Mouse (Mus musculus): ENCODE results near the gene Pax5.

Gene Pax5

DNA sequence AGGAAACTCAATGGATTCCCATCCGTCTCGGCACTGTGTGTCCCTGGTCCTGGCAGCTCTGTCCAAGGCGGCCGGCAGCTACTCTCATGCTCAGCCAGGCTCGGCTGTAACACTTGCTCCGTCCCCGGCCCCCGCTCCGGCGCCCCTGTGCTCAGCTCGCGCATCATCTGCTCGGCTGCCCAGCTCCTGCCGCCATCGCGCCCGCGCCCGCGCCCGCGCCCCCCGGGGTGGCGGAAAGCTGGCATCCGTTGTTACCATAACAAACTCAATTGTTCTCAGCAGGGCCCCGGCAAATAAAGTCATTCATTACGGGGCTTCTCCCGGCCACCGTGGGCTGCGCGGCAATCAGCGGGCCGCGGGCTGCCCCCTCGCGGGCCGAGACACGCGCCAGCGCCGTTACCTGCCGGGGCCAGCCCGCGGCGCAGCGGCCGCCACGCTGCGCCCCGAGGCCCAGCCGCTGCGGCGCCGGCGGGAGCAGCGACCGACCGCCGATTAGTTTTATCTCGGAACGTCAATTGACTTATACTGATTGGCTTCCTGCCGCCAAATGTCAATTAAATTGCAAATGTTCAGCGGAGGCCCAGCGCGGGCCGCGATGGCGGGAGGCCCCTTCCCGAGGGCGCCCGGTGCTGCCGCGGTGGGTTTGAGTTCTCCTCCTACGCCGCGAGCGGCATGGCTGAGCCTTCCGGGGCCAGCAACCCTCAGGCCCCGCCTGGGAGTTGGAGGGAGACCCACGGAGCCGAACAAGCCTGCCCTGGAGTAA, 46.1 kb downstream of the Pax5 start:
- no peak for DNase-seq

DNA sequence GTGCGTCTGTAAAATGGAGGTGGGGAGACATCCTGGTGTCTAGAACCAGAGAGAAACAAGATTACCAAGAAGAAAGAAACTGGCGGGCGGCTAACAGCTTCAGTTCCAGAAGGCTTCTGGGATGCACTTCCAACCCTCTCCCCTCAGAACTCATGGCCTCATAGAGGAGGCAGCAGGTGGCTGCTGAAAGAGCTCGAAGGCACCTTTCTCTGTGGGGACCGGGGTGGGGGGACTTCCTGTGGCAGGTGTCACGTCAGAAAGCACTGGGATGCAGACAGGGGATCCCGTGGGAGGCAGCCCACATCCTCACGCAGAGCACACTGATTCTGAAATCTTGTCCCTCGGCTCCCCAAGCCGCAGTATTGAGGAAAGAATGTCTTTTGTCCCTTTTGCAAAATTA, 46.8 kb downstream of the Pax5 start:
- DNase-seq: no peak

DNA sequence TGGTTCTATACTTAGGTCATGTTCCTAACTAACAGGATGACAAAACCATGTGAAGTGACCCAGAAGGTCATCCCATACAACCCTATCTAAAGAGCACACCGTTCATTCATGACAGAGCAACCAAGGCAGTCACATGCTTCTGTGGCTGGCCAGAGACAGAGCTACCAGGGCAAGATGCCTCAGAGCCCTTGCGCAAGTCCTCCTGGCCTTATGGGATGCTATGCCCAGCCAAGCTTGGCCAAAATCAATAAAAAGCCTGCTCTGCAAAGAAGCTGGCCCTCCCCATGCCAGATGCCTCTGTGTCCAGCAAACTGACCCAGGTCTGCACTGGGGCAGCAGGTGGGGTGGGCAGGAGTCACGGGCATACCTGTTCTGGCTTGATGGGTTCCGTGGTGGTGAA, 65.1 kb downstream of the Pax5 start:
- no peak for DNase-seq

DNA sequence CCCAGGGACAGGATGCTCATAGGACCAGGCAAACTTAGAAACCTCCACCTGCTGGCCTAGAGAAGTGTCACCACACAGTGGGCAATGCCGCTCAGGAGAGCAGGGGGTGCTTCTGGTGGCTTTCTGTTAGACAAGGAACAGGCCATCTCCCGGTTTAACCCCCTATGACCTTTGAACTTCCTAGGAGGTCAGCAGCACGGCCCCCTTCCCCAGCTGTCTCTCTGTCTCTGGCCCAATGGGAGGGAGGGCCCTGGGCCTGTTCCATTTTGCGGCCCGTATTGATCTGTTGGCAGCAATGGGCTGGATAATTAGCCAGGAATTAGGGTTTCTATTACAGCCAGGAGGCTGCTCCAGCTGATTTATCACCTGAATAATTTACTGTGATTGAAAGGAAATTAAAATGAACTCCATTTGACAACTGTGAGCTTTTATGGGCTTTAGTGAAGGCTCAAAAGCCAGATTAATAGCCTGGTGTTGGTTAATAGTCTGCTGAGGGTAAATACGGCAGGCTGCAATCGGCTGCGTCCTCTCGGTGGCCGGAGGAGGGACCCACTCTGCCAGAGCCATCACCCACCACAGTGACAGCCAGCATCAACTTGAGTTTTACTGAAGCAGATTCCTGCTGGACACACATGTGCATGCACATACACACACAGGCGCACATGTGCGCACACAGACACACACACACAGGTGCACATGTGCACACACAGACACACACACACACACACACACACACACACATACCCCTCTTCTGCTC, 68.3 kb downstream of the Pax5 start:
- no peak for DNase-seq

DNA sequence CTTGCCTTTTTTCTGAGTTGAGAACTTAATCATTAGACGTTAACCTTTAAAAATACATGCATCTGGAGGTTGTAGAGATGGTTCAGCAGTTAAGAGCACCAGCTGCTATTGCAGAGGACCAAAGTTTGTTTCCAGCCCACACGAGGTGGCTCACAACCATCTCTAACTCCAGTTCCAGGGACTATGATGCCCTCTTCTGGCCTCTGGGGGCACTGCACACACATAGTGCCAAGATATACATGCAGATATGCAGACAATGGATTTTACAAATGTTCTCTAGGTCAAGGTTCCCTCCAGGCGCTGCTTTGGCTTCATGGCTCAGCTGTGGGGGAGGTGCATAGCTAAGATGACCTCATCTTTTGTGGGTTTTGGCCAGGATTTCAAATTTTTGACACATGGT, 74.7 kb downstream of the Pax5 start:
- DNase-seq: no peak

DNA sequence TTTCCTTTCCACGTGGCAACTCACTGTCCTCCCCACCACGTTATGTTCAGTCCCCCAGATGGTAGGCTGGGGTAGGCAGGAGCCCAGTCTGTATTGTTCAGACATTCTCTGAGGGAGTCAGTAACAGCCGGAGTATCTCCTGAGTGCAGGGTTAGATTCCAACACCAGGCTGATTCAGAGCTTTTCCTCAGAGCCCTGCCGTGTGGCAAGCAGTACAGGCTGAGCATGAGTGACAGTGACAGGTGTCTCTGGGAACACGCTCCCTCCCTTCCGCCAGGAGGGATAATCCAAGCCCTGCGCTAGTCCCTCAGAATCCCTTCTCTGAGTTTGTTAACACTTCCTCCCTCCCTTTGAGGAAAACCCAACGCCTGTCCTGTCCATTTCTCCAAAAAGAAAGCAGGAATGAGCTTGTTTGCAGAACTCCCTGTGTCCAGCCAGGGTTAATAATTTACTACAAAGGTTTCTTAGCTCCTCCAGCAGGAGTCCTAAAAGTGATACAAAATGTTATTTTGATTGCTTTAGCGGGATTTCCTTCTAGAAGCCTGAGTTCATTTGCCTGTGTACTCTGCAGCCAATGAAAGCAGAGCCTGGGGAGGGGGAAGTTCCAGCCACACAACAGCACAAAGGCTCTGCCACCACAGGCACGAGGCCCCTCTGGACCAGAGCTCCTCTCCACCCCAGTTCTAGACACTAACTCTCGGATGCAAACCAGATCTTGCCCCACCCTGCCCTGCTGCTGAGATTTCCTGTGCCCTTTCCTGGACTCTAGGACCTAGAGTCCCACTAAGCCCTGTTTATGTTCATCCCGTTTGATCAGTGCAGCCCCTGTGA, 76.4 kb downstream of the Pax5 start:
- DNase-seq: no peak

DNA sequence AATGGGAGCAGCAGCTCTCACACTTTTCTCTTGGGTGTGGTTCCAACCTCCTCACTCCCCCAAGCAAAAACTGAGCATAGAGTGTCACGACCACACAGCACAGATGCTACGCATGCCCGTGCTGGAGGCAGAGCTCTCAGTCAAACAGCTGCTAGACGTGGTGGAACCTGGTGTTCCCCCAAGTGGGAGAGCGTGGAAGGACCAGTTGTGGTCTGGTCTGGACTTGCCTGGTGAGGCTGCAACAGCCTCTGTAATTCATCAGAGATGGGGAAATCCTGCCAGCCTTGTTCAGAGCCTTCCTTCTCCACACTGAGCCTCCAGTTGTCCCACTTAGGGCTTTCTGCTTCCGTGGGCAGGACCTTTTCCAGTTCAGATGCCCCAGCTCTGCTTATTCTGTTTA, 80.2 kb downstream of the Pax5 start:
- no peak for DNase-seq

DNA sequence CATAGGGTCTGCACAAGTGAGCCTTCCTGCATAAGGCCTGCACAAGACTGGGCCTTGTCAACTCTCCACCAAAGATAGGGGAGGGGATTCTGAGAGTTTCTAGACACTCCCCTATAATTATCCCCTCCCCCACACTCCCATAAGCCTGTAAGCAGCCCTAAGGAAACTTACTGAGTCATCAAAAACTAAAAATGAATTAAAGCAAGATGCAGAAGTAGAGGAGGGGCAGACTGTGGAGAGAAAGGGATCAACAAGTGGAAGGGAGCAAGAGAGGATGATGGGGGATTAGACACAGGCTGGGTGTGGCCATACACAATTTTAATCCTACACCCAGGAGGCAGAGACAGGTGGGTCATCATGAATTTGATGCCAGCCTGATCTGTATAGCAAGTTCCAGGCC, 82.4 kb downstream of the Pax5 start:
- DNase-seq: no peak

DNA sequence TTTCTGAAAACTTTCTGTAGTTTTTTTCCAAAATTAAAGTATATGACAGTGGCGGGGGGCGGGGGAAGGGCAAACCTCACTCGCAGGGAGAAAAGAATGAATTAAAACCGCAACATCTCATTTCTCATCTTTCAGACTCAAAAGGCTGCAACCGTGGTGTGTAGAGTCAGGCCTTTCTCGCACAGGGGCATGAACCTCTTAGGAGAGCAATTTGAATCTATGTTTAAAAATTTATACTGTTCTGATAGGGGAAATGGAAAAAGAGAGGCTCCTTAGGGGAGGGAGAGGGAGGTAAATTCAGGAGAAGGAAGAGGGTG, 85.2 kb downstream of the Pax5 start:
- DNase-seq: no peak

DNA sequence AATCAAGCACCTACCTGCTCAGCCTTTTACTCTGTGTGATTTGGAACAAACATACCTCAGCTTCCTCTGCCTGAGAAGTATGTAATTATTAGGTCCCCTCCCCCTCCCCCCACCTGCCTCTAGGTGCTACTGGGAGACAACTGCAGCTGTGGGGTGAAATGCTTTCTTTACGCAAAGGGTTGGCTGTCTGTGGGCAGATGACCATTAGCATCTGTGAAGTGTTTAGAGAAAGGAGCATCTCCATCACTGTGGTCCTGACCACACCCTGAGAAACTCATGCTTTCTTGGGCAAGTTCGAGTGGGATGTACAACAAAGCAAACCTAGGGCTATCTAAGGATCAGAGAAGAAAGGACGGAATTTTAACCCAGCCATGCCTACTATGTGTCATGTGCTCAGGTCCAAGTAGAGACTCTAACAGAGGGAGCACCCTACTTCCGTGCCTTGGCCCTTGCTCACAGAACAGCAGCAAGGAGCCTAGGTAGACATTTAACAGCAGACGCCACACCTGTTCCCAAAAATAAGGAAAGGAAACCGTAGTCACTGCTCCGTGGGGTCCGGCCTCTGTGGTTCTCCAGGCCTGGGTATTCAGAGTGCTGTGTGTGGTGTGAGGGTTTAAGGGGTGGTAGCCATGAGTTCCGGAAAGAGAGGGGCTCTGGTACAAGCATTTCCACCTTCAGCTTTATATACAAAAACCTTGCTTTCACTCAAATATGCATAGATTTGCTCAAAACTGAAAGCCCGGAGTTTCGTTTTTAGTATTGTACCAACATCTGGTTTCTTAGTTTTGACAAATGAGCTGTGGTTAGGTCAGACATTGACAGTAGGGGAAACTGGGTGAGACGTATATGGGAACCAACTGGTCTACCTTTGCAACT, 85.8 kb downstream of the Pax5 start:
- DNase-seq: no peak

DNA sequence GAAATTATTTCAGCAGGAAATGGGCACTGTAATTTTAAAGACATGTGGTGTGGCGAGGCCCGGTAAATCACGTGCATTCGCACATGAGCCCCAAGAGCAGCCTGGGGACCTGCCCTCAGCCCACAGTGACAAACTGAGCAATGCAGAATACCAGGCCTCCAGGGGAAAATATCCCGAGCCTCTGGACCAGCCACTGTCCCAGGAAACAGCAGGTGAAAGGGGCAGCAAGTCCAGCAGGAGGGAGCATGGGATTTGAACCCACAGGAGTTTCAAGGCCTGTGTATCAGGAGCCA, 86.9 kb downstream of the Pax5 start:
- no peak for DNase-seq

DNA sequence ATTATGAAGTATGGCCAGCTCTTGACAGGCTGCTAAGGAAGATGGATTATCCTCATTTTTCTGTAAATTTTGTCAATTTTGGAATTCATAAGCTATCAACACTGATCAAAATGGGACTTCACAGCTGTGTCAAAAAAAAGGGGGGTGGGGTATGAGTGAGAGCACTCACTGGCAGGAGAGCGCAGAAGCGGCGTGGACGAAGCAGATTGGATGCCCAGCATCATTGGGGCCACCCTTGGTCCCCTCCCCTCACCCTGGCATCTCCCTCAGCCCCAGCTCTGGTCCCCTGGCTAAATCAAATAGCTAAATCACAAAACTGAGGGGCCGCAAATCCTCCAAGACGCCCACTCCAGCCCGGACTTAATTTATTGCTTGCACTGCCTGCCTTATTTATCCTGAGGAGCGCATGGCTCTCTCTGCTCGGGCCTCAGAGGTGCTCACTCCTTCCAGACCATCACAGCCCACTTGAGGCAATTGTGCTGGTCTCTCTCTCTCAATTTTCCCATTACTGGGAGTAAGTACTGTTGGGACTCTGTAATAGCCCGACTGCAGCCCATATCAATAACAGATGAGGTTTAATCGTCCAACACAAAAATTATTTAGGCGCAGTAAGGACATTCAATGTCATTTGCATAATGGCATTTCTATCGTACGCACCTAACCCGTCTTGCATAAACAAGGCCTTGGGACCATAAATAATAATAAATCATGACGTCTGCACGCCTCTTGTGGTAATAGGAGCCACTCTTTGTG, 87.4 kb downstream of the Pax5 start:
- no peak for DNase-seq

DNA sequence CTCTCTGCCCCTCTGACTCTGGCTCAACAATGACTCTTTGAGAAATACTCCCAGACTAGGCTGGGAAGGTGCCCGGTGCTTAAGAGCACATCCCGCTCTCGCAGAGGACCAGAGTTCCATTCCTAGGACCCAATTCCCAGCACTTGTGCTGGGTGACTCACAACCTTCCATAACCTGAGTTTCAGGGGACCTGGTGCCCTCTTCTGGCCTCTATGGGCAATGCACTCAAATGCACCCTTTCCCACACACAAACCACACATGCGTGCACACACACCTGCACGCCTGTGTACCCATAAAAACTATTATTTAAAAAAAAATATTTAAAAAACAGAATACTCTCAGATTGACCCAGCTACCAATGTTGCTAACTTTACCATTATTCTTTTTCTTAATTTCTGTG, 90.0 kb downstream of the Pax5 start:
- DNase-seq: no peak

DNA sequence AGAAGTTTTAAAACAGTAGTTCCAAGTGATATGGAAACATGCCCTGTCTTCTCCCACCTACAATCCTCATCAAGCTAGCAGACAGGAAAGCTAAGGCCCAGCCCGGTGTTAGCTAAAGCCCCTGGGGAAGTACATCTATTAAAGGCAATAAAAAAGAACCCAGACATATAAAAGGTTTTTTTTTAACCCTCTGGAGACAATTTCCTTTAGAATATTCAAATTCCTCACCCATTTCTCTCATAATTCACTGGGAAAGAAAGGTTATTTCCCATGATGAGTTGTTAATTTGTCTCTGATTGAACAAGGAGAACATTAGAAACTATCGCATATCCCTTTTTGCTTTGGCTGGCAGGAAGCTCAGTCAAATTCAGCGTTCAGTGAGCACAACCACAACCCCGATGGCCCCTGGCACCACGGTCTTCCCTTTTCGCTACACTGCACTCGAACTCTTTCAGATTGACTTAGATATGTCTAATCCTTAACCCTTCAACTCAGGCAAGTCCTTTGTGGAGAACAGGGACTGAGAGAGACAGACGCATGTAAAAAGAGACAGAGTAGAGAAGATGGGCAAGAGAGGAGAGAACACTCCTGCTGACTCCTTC, 96.1 kb downstream of the Pax5 start:
- no peak for DNase-seq

DNA sequence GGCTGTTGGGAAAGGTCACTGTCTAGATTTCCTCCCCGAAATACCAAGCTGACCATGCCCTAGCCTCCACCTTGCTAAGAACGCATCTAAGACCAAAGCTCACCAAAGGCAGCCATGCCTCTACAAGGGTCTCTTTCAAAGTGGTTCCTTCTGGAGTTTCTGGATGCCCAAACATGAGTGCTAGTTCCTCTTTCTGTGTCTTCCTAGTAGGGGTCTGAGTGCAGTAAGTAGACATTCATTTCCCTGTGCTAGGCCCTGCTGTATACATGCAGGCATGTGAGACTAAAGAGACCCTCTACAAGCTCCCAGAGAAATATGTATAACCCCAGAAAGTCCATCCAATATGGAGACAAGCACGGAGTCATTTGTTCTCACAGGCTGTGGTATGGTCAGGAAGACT, 97.9 kb downstream of the Pax5 start:
- no peak for DNase-seq

DNA sequence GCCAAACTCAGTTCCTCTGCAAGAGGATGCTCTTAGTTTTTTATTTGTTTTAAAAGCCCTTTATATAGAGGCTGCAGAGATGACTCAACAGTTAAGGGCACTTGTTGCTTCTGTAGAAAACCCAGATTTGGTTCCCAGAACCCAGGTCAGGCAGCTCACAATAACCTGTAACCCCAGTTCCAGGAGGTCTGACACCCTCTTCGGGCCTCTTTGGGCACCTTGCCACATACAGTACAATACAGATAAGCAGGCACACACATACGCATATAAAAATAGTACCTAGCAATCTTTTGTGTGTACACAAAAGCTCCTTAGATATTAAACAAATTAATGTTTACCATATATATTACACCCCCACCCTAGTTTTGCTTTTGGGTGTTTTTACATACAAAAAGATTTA, 104.8 kb downstream of the Pax5 start:
- DNase-seq: no peak

DNA sequence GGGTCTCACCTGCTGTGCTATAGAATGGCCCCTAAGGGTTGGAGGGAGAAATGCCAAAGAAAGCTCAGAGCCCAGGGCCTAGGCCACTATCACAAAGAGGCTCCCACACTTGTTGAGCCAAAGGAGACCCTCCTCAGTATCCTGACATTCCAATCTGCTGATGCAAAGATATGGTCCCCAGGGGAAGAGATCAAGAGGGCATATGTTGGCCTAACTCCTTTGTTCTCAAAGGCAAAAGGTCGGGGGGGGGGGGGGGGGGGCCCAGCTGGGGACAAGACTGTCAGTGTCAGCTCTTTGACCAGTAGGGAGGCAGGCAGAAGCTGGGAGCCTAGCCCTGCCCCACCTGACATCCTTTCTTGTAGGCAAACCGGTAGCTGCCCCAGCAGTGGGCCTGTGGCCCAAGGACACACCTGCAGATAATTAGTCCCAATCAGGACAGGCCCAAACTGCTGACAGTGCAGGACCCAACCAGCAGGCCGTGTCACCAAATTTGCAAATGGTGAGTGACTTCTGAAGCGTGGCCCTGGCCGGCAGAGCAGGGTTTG, 108.0 kb downstream of the Pax5 start:
- no peak for DNase-seq

DNA sequence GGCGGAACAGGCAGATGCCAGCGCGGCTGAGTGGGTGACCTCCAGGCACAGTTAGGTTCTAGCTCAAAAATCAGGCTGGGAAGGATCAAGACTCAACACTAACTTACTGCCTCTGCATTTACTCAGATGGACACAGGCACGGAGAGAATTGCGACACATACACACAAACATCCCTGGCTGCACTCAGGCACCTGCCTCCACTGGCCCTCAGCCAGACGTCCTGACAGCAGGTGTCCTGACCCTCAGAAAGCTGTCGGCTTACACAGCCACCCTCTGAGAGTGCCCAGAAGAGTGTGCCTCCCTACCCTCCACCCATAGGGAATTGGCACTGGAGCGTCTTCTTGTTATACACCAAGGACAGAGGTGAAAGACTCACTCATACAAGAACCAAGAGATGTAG, 108.9 kb downstream of the Pax5 start:
- no peak for DNase-seq

DNA sequence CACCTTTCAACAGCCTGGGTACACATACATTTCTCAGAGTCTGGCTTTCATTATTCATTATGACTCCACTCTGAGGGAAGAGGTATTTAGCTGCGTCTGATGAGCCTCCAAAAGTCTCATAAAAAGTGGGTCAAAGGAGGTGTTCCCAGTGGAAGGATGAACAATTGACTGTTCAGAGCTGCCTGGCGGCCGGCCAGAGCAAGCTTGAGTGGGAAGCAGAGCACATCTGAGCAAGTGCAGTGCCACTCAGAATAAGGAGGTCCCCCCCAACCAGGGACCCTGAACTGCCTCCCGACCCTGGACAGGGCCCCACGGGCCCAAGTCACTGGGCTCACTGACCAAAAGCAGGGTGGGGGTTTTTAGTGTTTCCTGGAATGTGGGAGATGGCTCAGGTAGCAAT, 109.4 kb downstream of the Pax5 start:
- no peak for DNase-seq

DNA sequence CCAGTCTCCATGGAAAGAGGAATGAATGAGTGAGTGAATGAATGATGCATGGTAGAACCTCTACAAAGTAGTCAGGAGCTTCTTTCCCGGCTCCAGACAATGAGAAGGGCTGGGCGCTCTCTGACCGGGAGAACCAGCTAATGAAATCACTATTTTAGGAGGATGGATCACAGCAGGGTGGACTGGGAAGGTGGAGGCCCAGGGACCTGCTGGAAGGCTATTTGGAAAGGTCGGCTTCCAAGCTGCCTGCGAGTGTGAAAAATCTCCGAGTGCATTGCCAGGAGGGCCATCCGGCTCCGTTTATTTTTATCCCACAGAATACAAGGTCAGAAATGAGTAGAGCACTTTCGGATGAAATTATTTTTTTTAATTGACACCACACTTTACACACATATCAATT, 112.3 kb downstream of the Pax5 start:
- DNase-seq: no peak

DNA sequence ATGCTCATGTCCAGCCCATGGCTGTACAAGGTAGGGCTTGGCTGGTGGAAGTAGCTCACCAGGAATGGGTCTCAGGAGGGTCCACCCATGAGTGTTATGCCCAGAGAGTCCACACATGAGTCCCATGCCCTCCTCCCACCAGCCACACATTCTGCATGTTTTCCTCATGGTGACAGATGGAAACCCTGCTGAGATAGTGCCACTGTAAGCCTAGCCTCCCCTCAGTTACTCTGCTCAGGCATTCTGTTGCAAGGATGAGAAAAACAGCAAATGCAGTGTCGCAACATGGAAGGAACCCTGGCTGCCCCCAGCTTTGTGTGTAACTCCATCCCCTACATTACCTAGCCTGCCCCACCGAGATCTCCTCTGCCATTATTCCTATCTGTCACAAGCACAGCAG, 117.2 kb downstream of the Pax5 start:
- no peak for DNase-seq

DNA sequence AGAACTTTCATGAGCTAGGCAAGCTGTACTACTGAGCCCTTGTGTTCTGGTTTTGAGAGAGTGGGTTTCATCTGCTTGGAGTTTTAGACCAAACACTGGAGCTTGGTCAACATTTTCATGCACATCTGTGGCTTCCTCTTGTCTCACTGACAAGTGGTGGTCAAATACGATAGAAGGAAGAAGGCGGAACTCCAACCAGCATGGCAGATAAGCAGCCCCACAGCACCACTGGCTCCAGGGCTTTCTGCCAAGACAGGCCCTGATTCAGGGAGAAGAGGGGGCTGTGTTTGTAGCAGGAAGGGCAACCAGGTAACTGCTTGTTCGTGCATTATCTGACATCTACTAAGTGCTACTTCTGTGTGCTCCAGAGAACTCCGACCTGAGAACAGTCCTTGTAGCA, 127.6 kb downstream of the Pax5 start:
- DNase-seq: no peak

All from thymus, postnatal 25 days (tissue).